Mouse (Mus musculus): ENCODE measurements at regions not wholly inside any gene's neighbourhood (a gene's known extent, or its start where the extent isn't known, plus 50 kb on each side); places are given as distances from the start of the nearest gene placed in this dataset.

- DNase-seq (ENCODE audit: low spot score in 2 of 2): no peak
- intact Hi-C loops (cut with DNase I): no loop called here
Measured at GRCm38 (mm10) chr4:95284192-95284591, 232.2 kb upstream of the Jun start.

- intact Hi-C loops (cut with DNase I): no loop called here
- no peak for DNase-seq (ENCODE audit: low spot score in 2 of 2)
Measured at GRCm38 (mm10) chr4:95284696-95285095, 232.7 kb upstream of the Jun start.

GRCm38 (mm10) chr4:95290321-95290720 lies 238.3 kb upstream of the Jun start:
- DNase-seq (ENCODE audit: low spot score in 2 of 2): no peak
- intact Hi-C loops (cut with DNase I): no loop called here

GRCm38 (mm10) chr4:95294110-95294509 lies 242.1 kb upstream of the Jun start:
- DNase-seq (ENCODE audit: low spot score in 2 of 2): no peak
- intact Hi-C loops (cut with DNase I): no loop called here

GRCm38 (mm10) chr4:95301907-95302306 lies 249.9 kb upstream of the Jun start:
- no peak for DNase-seq (ENCODE audit: low spot score in 2 of 2)
- intact Hi-C loops (cut with DNase I): loop anchor here (5.0 kb wide), 1 partner anchor 250 kb away; the partner anchor contains the start of gene Jun

- intact Hi-C loops (cut with DNase I): loop anchor here (5.0 kb wide), 1 partner anchor 251 kb away; the partner anchor contains the start of gene Jun
- DNase-seq (ENCODE audit: low spot score in 2 of 2): peak in 1 of 2 experiments; percentile 6
Measured at GRCm38 (mm10) chr4:95303337-95303736, 251.3 kb upstream of the Jun start.

- DNase-seq (ENCODE audit: low spot score in 2 of 2): no peak
- intact Hi-C loops (cut with DNase I): loop anchor here (5.0 kb wide), 1 partner anchor 252 kb away; the partner anchor contains the start of gene Jun
Measured at GRCm38 (mm10) chr4:95304006-95304405, 252.0 kb upstream of the Jun start.

GRCm38 (mm10) chr4:95307134-95307533 lies 250.2 kb upstream of the Fggy start:
- intact Hi-C loops (cut with DNase I): no loop called here
- DNase-seq (ENCODE audit: low spot score in 2 of 2): no peak

- intact Hi-C loops (cut with DNase I): no loop called here
- no peak for DNase-seq (ENCODE audit: low spot score in 2 of 2)
Measured at GRCm38 (mm10) chr4:95308469-95308895, 248.8 kb upstream of the Fggy start.

- DNase-seq (ENCODE audit: low spot score in 2 of 2): no peak
Measured at GRCm38 (mm10) chr4:95310410-95310809, 246.9 kb upstream of the Fggy start.

GRCm38 (mm10) chr4:95317821-95318290 lies 239.5 kb upstream of the Fggy start:
- no peak for DNase-seq (ENCODE audit: low spot score in 2 of 2)
- intact Hi-C loops (cut with DNase I): no loop called here

More at GRCm38 (mm10) chr4:95310410-95310809, 246.9 kb upstream of the Fggy start:
- intact Hi-C loops (cut with DNase I): no loop called here

GRCm38 (mm10) chr4:95318561-95318960 lies 238.7 kb upstream of the Fggy start:
- DNase-seq (ENCODE audit: low spot score in 2 of 2): no peak
- intact Hi-C loops (cut with DNase I): no loop called here

GRCm38 (mm10) chr4:95319036-95319435 lies 238.3 kb upstream of the Fggy start:
- intact Hi-C loops (cut with DNase I): no loop called here
- no peak for DNase-seq (ENCODE audit: low spot score in 2 of 2)

GRCm38 (mm10) chr4:95325861-95326260 lies 231.4 kb upstream of the Fggy start:
- no peak for DNase-seq (ENCODE audit: low spot score in 2 of 2)
- intact Hi-C loops (cut with DNase I): no loop called here

GRCm38 (mm10) chr4:95339822-95340221 lies 217.5 kb upstream of the Fggy start:
- intact Hi-C loops (cut with DNase I): no loop called here

GRCm38 (mm10) chr4:95340926-95341325 lies 216.4 kb upstream of the Fggy start:
- intact Hi-C loops (cut with DNase I): no loop called here
- no peak for DNase-seq (ENCODE audit: low spot score in 2 of 2)

More at GRCm38 (mm10) chr4:95339822-95340221, 217.5 kb upstream of the Fggy start:
- DNase-seq (ENCODE audit: low spot score in 2 of 2): no peak

GRCm38 (mm10) chr4:95346722-95347197 lies 210.5 kb upstream of the Fggy start:
- DNase-seq (ENCODE audit: low spot score in 2 of 2): peak; percentile 5 to 37
- intact Hi-C loops (cut with DNase I): no loop called here

- DNase-seq (ENCODE audit: low spot score in 2 of 2): no peak
Measured at GRCm38 (mm10) chr4:95347436-95347835, 209.9 kb upstream of the Fggy start.

GRCm38 (mm10) chr4:95348405-95349123 lies 208.7 kb upstream of the Fggy start:
- no peak for DNase-seq (ENCODE audit: low spot score in 2 of 2)

More at GRCm38 (mm10) chr4:95347436-95347835, 209.9 kb upstream of the Fggy start:
- intact Hi-C loops (cut with DNase I): no loop called here

GRCm38 (mm10) chr4:95353894-95354319 lies 203.4 kb upstream of the Fggy start:
- intact Hi-C loops (cut with DNase I): no loop called here

More at GRCm38 (mm10) chr4:95348405-95349123, 208.7 kb upstream of the Fggy start:
- intact Hi-C loops (cut with DNase I): no loop called here

GRCm38 (mm10) chr4:95358674-95359073 lies 198.6 kb upstream of the Fggy start:
- intact Hi-C loops (cut with DNase I): no loop called here
- DNase-seq (ENCODE audit: low spot score in 2 of 2): no peak

More at GRCm38 (mm10) chr4:95353894-95354319, 203.4 kb upstream of the Fggy start:
- peak in 1 of 2 experiments; percentile 20 for DNase-seq (ENCODE audit: low spot score in 2 of 2)

Data from left cerebral cortex, postnatal 25 days (tissue).